Mouse (Mus musculus): ENCODE data around the gene Ttc7. TPM values are rescaled to one million over a fixed set of nuclear protein-coding genes. Genes with fewer than 3 reads are reported as not detected.

The Ttc7 gene
- total RNA-seq, 2 experiments from 2014 or later = 13.0 to 15.9 TPM

GRCm38 (mm10) chr17:87361132-87361531 is 78.4 kb downstream of the Ttc7 start:
- DNase-seq (ENCODE audit: low spot score in 2 of 2) = no peak

DNA sequence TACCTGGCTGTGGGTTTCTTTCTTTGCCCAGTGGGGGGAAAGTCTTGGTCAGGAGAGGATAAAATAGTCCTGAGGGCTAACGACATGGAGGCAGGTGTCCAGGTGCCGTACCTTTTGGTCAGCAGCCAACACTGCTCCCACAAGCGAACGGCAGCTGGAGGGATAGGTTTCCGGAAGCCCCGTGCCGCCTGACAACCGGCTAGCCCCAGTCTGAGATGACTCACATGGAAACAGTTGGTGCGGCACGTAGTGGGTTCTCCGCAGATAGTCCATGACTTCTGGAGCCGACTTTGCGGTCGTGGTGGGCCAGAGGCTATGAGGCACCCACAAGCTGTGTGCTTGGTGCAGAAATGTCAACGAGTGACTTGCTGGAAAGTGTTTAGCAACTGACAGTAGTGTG is 81.4 kb downstream of the Ttc7 start:
- DNase-seq (ENCODE audit: low spot score in 2 of 2) = no peak

GRCm38 (mm10) chr17:87365268-87365667 is 82.6 kb downstream of the Ttc7 start:
- DNase-seq (ENCODE audit: low spot score in 2 of 2) = no peak

DNA sequence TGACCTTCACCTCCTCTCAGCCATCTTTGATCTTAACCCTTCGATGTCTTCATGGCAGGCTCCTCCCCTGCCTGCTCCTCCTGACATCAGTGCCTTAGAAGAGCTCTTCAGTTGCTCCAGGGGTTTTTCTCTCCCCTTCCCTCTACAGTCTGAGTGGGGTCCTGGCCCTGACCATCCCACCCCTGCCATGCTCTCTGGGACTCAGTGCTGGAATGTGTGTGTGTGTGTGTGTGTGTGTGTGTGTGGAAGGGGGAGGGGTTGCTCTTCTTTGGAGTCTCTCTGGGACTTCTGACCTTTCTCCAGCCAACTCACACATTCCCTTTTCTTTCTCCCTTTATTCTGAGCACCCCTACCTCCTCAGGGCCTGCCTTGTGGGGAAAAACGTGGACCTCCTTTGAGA is 83.8 kb downstream of the Ttc7 start:
- no peak for DNase-seq (ENCODE audit: low spot score in 2 of 2)

DNA sequence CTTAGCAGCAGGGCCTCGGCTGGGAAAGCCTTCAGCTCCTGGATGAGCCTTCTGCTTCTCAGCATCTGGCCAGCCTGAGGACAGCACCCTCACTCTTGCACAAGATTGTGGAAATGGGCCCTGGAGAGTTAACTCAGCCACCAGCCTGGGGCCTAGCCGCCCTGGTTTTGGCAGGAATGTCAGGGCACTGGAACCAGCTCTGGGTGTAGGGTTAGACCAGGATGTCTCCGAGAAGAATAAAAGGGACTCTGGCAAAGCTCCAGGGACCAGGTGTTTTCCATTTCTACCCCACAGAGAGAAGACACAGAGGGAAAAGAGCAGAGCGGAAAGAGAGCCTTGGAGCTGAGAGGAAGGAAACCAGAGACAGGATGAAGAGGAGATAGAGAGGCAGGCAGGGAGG is 84.5 kb downstream of the Ttc7 start:
- DNase-seq (ENCODE audit: low spot score in 2 of 2) = no peak

- no peak for DNase-seq (ENCODE audit: low spot score in 2 of 2)
Observed at GRCm38 (mm10) chr17:87367640-87368039, 85.0 kb downstream of the Ttc7 start.

DNA sequence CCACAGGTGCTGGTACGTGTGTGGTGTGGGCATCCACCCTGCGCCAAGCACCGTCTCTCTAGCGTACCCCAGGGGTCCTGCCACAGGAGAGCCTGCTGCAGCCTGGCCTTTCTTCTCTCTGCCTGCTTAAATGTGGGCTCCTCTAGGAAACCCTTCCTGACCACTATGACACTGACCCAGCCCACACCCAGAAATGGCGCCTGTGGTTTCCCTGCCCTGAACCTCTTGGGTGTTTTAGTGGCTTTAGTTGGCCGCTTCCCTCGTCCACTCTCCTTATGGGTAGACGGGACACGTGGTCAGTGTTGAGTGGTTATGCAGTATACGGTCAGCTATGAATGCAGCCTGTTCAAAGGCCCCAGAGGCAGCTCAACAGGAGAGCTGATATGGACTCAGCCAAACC is 85.8 kb downstream of the Ttc7 start:
- DNase-seq (ENCODE audit: low spot score in 2 of 2) = no peak

DNA sequence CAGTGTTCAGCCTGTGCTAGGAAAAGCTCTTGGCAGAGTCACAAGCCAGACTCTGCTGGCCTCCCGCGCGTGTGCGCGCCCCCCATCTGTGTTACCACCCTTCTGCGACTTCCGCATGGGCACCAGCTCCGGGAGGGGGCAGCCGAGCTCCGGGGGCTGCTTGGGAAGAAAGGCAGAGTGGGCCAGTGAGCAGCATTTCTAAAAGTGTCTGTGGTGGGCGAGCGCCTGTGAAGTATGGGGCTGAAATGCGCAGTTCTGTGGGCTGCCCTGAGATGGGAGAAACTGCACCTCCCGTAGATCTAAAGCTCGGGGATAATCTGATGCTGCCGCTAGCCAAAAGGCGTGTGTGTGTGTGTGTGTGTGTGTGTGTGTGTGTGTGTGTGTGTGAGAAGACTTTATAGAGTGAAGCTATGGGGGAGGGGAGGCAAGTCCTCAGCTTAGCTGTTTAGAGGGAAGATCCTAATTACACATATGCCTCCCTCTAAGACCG is 86.6 kb downstream of the Ttc7 start:
- no peak for DNase-seq (ENCODE audit: low spot score in 2 of 2)

DNA sequence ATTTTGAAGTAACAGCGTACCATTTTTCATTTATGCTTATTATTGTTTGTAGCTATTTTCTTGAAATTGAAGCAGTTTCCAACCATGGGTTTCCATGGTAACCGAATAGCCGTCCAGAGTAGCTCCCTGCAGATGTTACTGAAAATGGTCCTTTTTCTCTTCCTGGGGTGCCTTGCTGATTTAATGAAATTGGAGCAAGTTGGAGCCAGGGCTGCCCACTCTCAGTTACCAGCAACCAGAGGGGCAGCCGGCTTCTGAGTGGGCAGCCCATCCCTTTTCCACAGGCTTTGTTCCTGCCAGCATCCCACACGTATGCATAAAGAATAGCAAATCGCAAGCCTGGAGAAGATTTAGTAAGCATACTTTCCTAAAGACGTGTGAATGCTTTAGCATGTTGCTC is 89.5 kb downstream of the Ttc7 start:
- no peak for DNase-seq (ENCODE audit: low spot score in 2 of 2)

- DNase-seq (ENCODE audit: low spot score in 2 of 2) = no peak
Observed at GRCm38 (mm10) chr17:87373327-87373726, 90.6 kb downstream of the Ttc7 start.

GRCm38 (mm10) chr17:87375941-87376511 is 93.3 kb downstream of the Ttc7 start:
- DNase-seq (ENCODE audit: low spot score in 2 of 2) = no peak

DNA sequence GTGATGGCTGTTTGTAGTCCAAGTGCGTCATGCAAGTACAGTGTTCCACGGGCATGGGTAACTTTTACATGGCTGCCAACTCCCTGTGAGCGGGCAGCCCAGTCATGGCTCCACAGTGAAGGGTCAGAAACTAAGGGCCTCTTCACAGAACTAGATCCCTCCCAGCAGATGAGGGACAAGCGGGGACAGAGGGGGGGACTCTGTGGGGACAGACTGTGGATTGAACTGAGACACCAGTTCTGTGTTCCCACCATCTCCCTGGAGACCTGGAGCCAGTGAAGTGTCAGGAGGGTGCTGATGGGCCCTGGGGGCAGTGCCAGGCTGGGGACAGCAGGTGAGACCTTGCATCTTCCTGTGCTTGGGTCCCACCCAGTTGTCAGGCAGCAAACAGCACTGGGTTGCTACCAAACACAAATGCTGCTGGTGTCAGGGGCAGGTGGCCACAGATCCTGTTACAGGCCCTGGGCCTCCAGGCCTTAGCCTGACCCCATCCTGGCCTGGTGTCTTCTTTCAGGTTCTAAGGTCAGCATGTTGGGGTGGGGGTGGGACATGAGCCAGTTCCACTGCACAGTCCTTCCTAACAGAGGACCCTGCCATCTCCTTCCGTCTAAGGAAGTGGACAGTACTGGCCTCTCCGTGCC is 94.3 kb downstream of the Ttc7 start:
- no peak for DNase-seq (ENCODE audit: low spot score in 2 of 2)

DNA sequence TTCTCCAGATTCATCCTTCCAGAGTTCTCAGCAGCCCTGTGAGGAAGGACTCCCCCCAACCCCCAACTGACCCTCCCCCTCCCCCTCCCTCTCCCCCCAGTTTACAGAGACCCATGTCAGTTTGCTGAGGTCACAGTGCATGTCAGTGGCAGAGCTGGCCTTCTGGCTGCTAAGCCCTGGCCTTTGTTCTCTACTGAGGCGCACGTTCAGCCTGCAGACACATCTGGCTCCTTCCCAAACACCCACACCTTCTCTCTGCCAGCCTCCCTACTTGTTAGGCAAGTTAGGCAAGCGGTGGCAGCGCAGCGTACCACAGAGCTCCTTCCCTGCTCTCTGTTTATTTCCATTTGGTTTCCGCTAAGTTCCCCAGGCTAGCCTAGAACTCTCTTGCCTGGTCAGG is 94.8 kb downstream of the Ttc7 start:
- DNase-seq (ENCODE audit: low spot score in 2 of 2) = no peak

DNA sequence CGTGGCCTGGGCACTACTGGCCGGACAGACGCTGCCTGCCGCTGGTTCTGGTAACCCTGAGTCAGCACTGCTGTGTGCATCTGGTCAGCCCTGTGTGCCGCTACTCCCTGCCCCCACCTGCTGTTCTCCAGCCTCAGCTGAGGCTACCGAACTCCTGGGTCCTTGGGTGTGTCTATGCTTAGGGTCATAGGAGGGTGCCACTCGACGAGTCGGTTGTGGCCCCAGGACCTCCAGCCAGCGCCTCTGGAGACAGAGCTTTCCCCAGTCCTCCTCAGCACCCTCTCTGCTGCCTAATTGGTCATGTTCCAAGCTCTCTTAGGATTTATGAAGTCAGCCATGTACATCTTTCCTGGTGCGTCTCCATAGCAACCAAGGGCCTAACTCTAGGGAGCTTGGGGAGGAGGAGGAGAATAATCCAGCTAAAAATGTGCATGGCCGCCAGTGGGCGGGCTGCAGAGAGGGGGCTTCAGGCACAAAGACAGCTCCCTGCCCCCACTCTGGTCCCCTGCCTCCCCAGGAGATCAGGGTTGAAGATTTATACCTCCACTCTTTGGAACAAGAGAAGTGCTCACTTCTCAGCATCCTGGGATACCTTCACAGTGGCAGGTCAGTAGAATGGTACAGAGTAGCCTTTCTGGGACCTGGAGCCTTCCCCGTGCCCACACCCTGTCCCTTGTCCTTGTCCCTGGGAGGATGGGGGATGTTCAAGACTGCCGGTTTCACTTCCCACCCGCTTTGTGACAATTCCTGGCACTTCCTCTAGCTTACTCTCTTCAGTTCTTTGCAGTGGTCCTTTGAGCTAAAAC is 95.9 kb downstream of the Ttc7 start:
- no peak for DNase-seq (ENCODE audit: low spot score in 2 of 2)

DNA sequence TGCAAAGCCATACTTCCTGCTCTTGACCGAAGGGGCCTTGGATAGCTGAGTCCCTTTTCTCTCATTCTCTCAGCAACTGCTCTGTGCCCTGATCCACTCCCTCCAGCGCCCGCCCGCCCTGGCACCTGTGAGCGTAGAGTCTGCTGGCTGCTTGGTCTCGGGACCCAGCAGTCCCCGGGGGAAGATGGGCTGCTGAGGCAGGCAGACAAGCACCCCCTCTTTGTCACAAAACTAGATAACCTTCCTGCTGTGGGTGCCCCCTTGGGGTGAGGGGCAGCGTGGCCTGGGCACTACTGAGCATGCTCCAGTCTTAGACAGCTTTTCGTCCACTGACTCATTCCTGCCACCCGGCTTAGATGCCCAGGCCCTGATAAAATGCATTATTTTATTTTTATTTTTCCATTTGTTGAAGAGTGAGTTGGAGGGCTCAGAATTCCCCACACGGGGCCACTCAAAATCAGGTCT is 96.5 kb downstream of the Ttc7 start:
- no peak for DNase-seq (ENCODE audit: low spot score in 2 of 2)

- DNase-seq (ENCODE audit: low spot score in 2 of 2) = no peak
Observed at GRCm38 (mm10) chr17:87379821-87380220, 97.1 kb downstream of the Ttc7 start.

- no peak for DNase-seq (ENCODE audit: low spot score in 2 of 2)
Observed at GRCm38 (mm10) chr17:87380681-87381080, 98.0 kb downstream of the Ttc7 start.

DNA sequence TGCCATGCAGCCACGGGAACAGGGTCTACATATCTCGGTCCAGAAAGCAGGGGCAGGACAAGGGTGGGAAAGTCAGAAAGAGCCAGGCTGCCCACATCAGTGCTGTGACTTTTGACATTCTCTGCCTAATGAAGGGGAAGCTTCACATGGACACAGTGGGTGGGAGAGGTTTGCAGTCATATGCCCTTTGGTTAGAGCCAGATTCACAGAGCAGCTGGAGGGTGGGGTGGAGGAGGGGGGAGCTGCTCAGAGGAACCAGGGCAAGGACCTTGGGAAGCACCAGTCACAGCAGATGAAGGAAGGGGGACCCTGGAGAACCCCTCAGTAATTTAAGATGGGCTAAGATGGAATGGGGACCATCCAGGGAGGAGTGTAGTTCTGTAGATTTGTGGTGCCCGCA is 103.1 kb downstream of the Ttc7 start:
- DNase-seq (ENCODE audit: low spot score in 2 of 2) = no peak

- DNase-seq (ENCODE audit: low spot score in 2 of 2) = no peak
Observed at GRCm38 (mm10) chr17:87387068-87387467, 104.4 kb downstream of the Ttc7 start.

GRCm38 (mm10) chr17:87391242-87391641 is 108.6 kb downstream of the Ttc7 start:
- DNase-seq (ENCODE audit: low spot score in 2 of 2) = no peak

DNA sequence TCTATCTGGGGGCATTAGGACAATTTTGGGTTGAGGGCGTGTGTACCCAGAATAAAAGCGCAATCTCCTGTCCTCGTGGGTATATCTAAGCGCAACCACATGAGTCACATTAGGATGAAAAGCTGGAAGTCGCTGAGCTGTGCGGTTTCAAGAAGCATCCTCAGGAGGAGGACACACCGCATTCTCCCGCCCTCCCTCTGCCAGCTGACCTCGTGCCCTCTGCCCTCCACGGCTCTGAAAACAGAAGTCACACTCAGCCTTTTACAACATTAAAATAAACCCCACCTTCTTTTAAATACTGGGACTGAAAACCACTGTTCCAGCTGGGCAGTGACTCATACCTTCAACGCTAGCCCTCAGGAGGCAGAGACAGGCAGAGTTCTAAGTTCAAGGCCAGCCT is 114.4 kb downstream of the Ttc7 start:
- DNase-seq (ENCODE audit: low spot score in 2 of 2) = no peak

- DNase-seq (ENCODE audit: low spot score in 2 of 2) = no peak
Observed at GRCm38 (mm10) chr17:87402444-87402843, 119.8 kb downstream of the Ttc7 start.
